Mouse (Mus musculus) c-Kit-positive CD71-positive TER-119-positive erythroid progenitor cells, embryonic 14.5 days (primary cell): ENCODE results near the gene Alg9.
A peak's percentile ranks its signal among the peaks of the same experiment; 100 is the strongest.
"Not testable (repeated sequence)": the region's sequence is repeated elsewhere in the genome, so short reads cannot be mapped to it uniquely, and the experiment has no call there.

Experiments
- DNase-seq: peaks from one replicate; pipeline ENCODE4 v3.0.0-alpha.2; 2013; ENCODE audit warnings: low spot score

Gene Alg9

DNA sequence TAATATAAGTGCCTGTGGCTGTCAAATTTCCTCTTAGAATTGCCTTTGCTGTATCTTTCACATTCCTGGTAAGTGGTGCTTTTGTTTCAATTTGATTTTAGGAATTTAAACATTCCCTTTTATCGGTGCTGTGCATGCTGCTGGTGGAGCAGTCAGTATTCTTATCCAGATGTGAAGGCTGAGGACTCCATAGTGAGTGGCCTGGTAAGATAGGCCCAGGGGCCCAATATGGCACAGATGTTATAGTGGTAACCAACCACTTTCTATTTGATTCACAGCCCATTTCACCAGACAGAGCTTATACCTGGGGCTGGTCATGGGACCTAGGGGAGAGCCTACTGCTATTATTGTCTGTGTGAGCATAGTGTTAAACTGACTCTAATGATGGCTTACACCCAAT, 41.7 kb downstream of the Alg9 start:
- DNase-seq = peak; percentile 45

DNA sequence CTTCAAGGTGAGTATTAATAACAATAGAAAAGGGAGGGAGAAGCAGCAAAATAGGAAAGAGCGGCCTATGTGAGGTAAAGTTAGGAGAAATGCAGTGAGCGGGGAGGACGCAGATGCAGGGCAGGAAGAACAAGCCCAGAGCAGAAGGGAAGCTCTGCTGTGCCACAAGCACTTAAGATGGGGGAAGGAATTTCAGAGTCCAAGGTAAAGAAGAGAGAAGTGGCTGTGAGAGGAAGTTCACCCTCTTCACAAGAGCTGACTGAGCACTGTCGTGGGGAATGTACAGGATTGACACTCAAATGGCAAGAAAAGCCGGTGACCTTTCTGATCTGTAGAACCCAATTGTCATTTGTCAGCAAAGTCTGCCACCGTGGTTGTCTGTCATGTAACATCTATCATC, 43.2 kb downstream of the Alg9 start:
- DNase-seq = no peak

DNA sequence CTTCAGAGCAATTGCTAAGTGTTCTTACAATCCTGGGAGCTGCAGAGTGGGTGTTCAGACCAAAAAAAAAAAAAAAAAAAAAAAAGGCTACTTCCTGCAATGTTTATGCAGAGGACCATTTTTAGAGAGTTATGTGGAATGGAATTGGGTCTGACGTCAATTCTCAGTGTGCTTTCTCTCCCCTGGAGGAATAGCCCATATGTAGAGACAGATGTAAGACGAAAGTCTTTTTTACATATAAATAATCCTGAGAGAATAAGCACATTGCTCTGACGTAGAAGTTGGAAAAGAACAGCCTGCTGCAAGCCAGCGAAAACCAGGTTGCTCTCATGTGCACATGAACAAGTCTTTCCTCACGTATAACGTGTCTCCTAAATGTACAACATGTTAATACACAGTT, 44.9 kb downstream of the Alg9 start:
- no peak for DNase-seq

DNA sequence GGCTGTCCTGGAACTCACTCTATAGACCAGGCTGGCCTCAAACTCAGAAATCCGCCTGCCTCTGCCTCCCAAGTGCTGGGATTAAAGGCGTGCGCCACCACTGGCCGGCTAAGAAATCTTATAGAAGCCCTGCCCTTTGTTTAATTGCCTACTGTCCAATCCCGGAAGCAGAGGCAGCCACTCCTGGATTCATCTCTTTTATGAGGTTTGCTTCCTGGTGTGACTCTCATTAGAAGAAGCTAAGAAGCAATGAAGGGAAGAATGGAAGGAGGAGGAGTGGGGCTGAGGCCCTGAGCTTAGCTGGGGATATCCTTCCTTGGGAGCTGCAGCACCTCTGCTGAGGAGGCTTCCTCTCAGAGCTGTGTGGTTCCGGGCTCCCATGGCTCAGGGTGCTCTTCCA, 46.8 kb downstream of the Alg9 start:
- no peak for DNase-seq

DNA sequence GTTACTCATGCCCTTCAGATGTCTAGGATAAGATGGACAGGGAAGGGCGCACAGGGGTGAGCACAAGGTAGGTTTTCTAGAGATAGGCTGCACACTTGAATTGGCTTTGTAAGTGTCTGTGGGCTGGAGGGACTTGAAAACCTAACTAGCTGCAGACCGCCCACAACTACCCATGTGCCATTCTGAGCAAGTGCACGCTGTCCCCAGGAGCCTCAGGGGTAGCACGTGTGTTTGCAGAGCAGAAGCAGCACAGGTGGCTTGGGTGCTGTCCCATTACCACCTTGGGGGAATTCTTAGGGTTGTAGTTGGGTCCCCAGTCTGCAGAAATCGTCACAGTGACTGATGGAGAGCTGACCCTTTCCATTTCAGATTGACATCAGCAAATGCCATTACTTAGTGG, 47.4 kb downstream of the Alg9 start:
- DNase-seq = no peak

DNA sequence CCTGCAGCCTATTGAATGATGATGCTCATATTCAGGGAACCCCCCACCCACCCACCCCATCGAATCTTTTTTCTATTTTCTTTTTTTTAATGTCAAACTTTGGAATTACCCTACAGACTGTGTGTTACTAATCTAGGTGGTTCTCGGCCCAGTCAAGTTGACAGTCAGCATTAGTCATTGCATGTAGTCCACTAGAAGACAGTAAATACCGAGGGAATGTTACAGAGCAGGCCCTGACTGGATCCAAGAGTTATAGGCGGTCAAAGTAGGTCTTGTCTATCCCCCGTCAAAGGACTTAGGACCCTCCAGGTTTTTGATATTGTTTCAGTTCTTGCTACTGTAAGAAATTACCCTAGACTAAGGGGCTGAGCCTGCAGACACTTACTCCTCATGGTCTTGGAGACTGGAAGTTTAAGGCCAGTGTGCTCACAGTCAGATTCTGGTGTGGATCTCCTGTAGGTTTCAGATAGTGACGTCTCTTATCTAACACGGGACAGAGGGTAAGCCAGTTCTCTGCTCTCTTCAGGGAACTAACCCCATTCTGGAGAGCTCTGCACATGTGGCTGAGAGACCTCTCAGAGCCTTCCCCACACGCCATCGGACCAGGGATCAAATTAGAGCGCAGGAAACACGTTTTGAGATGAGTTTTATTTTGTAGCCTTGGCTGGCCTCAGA, 49.1 kb downstream of the Alg9 start:
- peak; percentile 71 for DNase-seq

DNA sequence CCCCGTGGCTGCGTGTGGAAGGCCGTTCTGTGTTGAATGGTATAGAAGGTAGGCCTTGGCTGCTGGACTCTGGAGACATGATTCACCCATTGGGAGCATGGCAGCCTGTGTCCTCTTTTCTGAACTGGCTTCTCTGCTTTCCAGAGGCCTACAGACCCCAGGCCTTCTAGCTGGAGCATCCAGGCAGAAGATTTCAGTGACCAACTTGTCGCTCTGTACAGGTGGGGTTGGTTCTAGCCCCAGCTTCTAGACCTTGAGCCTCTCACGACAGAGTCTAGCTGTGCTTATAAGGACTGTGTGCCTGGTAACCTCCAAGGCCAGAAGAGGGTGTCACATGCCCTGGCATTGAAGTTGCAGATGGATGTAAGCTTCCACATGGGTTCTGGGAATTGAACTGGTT, 56.7 kb downstream of the Alg9 start:
- no peak for DNase-seq

DNA sequence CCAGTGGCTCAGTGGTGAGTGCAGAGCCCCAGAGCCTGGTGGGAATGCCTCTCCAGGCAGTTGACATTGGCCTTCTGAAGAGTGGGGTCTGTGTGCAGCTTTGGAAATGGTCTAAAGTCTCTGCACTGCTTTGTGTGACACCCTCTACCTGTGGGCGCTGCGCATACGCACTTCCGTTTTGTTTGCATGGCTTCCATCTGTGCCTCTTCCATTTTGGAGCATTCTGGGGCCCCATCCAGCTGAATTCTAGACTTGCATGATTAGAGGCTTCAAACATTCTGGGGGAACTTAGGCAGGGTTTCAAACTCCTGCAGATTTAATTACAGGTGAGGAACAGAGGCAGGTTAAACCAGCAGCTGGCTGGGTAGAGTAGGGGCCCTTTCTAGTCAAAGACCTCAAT, 57.3 kb downstream of the Alg9 start:
- DNase-seq = no peak

DNA sequence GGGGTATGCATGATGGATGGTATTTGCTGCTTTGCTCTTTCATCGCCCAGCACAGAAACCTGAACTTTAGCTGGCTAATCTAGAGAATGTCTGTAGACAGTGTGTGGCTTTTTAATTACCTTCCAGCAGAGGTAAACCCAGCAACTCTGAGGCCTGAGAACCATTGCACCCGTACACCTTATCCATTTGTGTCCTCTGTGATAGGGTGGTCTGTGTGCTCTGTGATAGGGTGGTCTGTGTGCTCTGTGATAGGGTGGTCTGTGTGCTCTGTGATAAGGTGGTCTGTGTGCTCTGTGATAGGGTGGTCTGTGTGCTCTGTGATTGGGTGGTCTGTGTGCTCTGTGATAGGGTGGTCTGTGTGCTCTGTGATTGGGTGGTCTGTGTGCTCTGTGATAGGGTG, 57.8 kb downstream of the Alg9 start:
- DNase-seq = not testable (repeated sequence)

DNA sequence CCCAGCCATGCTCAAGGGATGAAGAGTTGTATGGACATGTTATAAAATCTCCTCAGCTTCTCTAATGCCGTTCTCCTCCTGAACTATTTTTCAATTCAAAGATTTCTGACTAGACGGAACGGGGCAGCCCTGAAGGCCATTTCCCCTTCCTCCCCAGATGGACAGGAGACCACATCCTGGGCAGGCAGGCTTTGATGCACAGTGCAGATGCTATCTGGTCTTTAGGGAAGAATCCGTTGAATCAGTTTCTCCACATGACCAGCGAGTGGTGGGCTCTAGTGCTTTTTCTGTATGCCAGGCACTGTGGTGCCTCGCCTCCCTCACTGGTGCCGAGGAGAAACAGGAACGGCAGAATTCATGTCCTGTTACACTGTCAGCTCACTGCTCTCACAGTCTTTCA, 59.0 kb downstream of the Alg9 start:
- no peak for DNase-seq

DNA sequence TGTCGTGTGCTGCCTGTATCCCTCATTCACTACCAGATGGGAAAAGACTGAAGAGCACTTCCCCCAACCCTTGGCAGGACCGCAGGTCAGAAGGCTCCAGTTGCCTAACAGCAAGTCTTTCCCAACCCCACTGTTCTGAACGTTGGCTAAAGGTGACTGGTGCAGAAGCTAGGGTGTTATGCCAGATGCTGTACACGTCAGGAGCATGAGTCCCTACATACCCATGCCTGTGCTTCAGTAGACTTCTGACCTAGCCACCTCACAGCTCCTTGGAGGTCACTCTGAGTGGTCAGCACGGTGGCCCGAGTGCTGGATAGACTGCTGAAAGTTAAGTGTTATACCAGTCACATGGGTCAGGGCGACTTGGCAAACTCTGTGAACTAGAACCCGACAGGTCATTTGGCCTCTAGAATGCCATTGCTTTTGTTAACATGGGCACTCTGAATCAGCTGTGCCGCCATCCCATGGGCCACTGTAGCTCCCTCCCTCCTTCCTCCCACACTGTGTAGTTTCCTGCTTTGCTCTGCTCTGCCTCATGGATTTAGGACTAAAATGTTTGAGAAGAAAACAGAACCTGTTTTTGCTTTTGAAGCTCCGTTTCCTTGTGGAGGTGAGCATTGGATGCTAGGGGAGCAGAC, 60.4 kb downstream of the Alg9 start:
- DNase-seq = no peak

DNA sequence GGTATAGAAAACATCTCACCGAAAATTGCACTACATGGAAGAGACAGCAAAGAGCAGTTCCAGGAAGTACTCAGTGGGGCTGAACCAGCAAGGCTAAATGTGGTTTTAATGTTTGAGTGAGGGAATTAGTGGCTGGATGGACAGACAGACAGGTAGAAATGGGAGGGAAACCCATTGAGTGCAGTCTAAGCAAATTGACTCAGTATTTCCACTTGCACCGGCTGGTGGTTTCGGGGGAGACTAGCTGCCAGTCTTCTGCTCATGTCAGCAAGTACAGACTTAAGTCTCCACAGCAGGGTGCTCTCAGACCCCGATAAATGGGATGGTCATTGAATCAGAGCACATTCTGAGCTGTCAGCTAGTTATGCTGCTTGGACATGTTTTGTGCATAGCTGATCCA, 61.3 kb downstream of the Alg9 start:
- DNase-seq = no peak

DNA sequence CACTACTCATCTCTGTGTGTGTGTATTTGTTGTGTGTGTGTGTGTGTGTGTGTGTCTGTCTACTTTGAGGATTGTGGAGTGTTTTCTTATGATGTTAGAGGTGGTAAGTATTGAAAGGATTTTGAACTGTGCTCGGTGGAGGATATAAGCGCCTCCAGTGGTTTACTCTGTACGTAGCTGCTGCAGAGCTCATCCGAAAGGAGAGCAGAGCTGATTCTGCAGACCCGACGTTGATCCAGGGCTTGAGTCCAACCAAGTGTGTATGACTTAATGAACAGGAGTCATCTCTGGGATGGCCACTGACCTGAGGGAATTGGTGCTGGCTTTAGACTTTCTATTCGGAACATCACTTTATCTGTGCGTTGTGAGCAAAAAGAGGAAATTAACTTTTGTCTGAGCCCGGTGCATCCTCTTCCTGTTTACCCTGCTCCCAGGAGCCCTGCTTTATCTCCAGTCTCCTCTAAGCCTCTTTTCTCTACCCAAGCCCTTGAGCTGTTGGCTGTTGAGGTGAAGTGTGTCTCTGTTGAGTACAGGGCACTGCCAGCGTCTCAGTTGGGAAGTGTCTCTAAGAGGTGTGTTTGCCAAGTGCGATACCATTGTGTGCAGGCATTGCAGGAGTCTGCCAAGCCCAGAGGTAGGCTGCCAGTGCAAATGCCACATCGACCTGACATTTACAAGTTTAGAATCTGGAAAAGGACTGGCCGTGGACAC, 66.4 kb downstream of the Alg9 start:
- no peak for DNase-seq

DNA sequence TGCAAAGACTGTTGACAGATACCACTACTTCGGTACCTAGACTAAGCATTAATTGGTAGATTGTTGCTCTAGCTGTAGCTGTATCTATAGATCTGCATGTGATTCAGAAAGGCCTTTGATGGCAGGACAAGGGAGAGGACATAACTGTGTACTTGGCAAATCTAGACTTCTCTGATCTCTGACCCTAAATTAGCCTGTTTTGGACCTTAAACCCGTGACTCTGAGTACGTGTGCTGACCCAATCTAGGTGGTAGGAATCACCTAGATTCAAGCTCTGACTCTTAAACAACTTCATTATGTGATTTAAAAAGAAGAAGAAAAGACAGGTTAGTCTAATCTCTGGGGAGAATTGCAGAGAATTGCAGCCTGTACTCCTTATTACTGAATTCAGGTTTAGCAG, 70.3 kb downstream of the Alg9 start, which contains the start of gene Ppp2r1b:
TSS of gene Ppp2r1b (plus strand) at position 221 of the 400 bp plus-strand sequence.
- no peak for DNase-seq

DNA sequence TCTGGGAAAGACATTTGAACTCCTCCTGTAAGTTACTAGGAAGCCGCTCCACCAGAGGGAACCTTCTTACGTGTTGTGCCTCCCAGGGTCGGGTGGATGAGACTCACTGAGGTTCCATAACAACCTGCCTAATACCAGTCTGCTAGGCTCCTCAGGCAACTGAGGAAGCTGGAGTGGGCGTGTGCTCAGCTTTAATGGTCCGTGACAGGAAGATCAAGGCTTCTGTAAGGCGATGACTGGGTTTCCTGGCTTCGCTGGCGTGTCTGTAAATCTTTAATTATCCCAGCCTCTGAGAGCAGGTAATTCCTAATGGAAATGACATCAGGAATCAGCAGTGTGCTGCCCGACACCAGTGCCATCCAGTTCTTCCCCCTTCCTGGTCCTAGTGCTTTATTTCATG, 70.7 kb downstream of the Alg9 start:
- no peak for DNase-seq

DNA sequence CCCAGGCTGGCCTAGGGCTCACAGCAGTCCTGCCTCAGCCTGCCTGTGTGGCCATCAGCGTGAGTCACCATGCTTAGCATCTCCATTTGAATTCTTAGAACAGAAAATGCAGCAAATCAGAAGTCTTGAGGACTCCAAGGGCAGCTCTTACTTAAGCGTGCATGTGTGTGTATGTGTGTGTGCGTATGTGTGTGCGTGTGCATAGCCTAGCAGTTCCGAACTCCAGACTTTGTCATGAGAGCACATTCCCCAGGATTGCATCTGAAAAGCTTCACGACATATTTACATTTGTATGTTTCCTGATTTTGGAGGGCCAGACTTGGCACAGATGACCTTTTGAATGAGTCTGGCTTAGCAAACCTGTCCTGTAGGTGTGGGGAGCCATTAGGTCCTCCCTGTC, 72.3 kb downstream of the Alg9 start:
- DNase-seq = no peak

DNA sequence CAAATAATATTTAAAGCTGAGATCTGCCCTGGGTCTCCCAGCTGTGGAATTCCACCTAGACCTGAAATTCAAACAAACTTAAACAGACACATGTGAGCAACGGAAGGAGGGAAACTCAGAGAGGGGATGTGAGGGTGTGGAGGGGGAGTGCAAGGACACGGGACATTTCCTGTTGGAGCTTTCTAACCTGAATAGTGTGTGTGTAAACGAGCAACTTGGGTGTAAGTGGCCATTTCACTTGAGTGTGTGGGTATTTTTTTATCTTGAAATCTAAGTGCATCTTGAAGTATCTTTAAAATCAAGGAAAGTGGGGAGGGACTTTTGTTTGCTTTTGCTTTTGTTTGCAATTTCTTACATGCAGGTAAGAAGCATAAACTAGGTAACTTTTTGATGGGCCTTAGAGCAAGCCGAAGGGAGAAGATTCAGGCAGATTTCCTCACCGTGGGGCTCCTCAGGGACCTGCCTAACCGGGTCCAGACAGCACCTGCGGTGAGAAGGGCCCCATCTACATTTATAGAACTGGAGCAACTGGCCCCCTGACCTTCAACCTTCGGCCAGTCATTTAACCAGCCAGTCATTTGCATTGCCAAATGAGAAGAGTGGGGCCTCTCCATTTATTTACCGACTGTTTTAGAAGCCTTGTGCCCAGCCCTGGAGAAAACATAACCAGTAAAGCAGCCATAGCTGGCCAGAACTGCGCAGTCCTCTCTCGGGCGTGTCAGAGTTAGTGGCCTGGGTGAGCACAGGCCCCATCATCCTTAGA, 73.0 kb downstream of the Alg9 start:
- no peak for DNase-seq

DNA sequence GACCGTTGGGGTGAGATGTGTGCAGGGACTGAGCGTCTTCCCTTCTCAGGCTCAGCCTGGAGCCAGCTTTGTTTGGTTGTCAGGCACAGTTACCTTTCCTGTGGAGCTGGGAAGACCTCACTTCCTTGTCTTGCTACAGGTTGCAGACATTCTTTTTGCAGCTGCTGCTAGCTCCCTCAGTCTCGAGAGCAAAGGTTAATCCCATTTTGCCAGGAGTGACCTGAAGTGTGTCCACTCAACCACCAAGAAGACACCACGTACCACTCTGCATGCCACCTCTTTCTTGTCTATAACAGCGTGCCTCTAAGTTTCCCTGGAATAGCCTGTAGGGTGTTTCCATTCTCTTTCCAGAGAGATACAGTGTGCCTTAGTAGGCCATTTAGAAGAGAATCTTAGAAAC, 74.0 kb downstream of the Alg9 start:
- DNase-seq = no peak

DNA sequence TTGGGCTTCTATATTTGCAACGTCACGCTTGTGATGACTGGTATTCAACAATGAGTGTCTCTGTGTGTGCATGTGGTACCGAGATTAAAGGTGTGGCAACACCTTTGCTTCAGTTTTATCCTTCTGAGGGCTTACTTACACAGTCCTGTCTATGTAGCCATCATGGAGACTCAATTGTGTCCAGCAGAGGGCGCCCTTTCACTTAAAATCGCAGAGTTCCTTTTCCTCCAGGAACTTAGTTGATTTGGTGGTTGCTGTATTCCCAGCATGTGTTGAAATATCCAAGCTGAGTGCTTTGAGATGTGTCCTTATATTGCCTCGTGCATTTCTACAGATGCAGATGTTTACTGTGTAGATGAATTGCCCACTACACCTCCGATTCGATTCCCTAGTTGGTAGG, 74.4 kb downstream of the Alg9 start:
- peak; percentile 89 for DNase-seq

DNA sequence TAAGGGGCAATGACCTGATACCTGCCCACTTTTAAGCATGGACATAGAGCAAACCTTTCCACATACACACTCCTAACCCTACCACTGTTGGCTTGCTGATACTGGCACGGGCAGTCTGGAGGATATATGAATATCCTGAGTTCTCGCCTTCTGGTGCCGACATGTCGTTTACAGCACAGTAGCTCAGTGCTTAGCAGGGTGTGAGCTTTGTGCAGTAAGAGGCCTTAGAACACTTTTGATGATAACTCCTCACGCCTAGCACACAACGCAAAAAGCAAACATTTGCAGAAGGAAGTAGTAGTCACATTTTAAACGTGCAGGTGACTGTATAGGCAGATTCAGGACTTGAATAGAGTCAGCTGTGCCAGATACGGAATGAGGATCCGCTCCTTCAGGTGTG, 74.9 kb downstream of the Alg9 start:
- no peak for DNase-seq

DNA sequence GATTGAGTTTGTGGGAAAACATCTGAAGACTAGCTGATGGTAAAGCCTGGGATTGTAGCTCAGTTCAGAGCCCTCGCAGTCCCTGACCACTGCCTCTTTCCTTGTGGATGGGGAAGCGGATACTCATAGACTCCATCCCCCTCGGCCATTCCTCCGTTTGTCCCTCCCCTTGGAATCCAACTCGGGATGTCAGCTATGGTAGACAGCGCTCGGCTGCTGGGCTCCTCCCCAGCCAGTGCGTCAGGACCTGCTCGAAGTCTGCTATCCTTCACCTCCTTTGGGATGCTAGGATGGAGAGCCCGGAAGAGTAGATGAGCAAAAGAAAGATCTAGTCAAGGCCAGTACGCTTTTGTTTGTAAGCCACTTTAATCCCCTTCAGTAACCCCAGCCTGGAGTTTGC, 75.5 kb downstream of the Alg9 start:
- no peak for DNase-seq

DNA sequence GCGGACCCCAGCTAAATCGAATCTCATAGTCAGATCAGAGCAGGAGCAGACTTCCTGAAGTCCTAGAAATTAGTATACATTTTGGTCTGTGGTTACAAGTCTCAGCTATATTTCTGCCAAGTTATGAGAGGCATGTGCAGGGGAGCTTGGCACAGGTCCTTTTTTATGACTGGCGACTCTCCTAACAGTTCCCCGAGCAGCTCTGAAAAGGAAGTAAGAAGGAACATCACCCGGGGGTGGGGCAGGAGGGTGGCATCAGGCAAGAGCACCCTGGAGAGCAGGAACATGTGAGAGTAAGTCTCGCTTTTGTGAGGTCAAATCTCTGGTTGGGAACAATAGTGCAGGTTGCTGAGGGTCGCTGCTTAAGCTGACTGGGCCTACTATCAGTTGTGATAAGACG, 75.9 kb downstream of the Alg9 start:
- DNase-seq = no peak
